1 mouse cellular context compared by ENCODE assay signal in the genomic region with DNA sequence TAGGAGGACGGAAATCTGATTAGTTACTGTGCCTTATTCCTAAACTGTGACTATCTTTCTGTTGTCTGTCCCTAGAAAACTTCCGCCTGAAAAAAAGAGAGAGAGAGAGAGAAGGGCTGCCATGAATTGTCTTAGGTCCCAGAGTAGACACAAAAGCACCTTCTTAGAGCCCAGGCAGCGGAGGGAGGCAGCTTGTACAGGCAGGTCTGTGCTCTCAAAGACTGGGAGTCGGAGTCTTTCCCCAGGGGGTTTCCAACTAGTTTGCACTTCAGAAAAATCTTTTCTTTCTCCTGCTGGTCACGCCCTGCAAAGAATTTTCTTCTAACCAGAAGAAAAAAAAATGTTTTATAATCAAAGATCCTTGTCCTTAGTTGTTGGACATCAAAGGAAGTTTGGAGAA.
TF ChIP-seq lines count a peak whose summit lies in the region.

No protein-coding gene starts in this region.

TF ChIP-seq in CH12.LX, 34 proteins besides CTCF, POLR2A, EP300 and RAD21 (continued from another document):
- TF ChIP-seq ZC3H11A (IDR thresholded peaks at IDR 0.05; ENCODE audit: low read depth, low read length) (no peak), CHD1 (IDR thresholded peaks at IDR 0.05; ENCODE audit: low read depth, low read length) (no peak; the same call in none of the 2 replicates), SMC3 (IDR thresholded peaks at IDR 0.05; ENCODE audit: low read depth, low read length) (no peak), KAT2A (IDR thresholded peaks at IDR 0.05; ENCODE audit: insufficient replicate concordance, low read length) (no peak), TCF12 (IDR thresholded peaks at IDR 0.05; ENCODE audit: low read depth, low read length) (no peak), JUND (conservative IDR thresholded peaks at IDR 0.05; ENCODE audit: low read depth, low read length) (no peak), ZKSCAN1 (IDR thresholded peaks at IDR 0.05; ENCODE audit: borderline replicate concordance, low read depth, low read length) (no peak), GABPA (IDR thresholded peaks at IDR 0.05; ENCODE audit: insufficient replicate concordance, low read depth, low read length) (no peak), TBP (conservative IDR thresholded peaks at IDR 0.05; ENCODE audit: low read depth, low read length) (no peak), MAX (IDR thresholded peaks at IDR 0.05; ENCODE audit: low read length) (no peak)
